Mouse (Mus musculus) midbrain, embryonic 13.5 days (tissue): ENCODE results near the gene Slc8a2. TPM values are rescaled to one million over a fixed set of nuclear protein-coding genes. Genes with fewer than 3 reads are reported as not detected.

Experiments
- ATAC-seq: fragments of 200-750 bp; cut with Nextera tagmentation; 2 replicates; pipeline ENCODE4 v1.8.0; 2017; ENCODE audit warnings: mild to moderate bottlenecking, moderate TSS enrichment, moderate library complexity
- H3K27ac ChIP-seq: fragments of 300-500 bp; sonication (generic); 2 replicates; pipeline ENCODE4 v1.5.1; 2015; ENCODE audit warnings: inconsistent platforms, mild to moderate bottlenecking, moderate library complexity
- H3K27me3 ChIP-seq: fragments of 300-500 bp; sonication (generic); 2 replicates; pipeline ENCODE4 v1.6.1; 2015; ENCODE audit warnings: mild to moderate bottlenecking, inconsistent platforms
- H3K36me3 ChIP-seq: fragments of 300-500 bp; sonication (generic); 2 replicates; pipeline ENCODE4 v1.6.1; 2015; ENCODE audit warnings: mild to moderate bottlenecking, inconsistent platforms
- H3K4me1 ChIP-seq: fragments of 300-500 bp; sonication (generic); replicated peaks from 2 replicates; pipeline ENCODE4 v1.6.1; 2015; ENCODE audit warnings: inconsistent platforms
- H3K4me2 ChIP-seq: fragments of 300-500 bp; sonication (generic); replicated peaks from 2 replicates; pipeline ENCODE4 v1.6.1; 2015; ENCODE audit warnings: moderate library complexity, mild to moderate bottlenecking, inconsistent platforms
- H3K4me3 ChIP-seq: fragments of 300-500 bp; sonication (generic); replicated peaks from 2 replicates; pipeline ENCODE4 v1.5.1; 2015; ENCODE audit warnings: mild to moderate bottlenecking, inconsistent platforms
- H3K9ac ChIP-seq: fragments of 300-500 bp; sonication (generic); replicated peaks from 2 replicates; pipeline ENCODE4 v1.6.1; 2015; ENCODE audit warnings: mild to moderate bottlenecking, inconsistent platforms
- H3K9me3 ChIP-seq: fragments of 300-500 bp; sonication (generic); 2 replicates; pipeline ENCODE4 v1.6.1; 2016; ENCODE audit warnings: mild to moderate bottlenecking, inconsistent platforms
- WGBS: fragments of 180-500 bp; shearing (Covaris S2); methylation state at CpG from one replicate; pipeline ENCODE4 v1.1.7; 2015; 5-methylcytosine and 5-hydroxymethylcytosine counted together
- polyA plus RNA-seq: library from polyadenylated mRNA; unstranded; fragments of >200 nt; fragmentation: Nextera tagmentation; extraction: Ambion mirVana; gene quantifications from 2 replicates; pipeline ENCODE4 v1.2.1, GENCODE M21; 2015

Slc8a2 gene
- polyA plus RNA-seq: 0.66 and 1.1 TPM in 2 replicates

DNA sequence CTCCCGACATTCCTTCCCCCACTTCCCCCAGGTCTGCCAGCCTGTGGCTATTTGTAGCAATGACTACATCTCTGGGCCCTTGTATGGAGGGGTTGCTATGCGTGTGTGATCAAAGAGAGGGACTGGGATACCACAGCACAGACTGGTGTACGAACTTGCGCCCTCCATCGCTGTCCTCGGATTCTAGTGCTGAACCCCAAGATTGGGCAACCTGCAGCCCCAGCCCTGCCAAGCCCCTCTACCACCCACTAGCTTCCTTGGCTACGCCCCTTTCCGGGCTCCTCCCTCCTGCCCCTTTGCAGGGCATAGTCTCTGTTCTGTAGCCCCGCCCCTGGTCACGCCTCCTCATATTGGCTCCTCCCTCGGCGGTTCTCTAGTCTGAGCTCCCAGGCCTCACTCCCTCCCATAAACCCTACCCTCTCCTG is at the start of gene Slc8a2:
Gene Slc8a2 (plus strand): TSS at position 406 of the 425 bp plus-strand sequence.
- peak within 1 kb of the TSS; percentile 74 for H3K4me2 ChIP-seq
- H3K27me3 ChIP-seq: no peaks in the 10 kb centered on the region
- H3K4me3 ChIP-seq: peak within 1 kb of the TSS; percentile 62
- 2% methylated on average over 12 of the region's 12 CpGs for WGBS
- peaks cover 57% of the 10 kb centered on the region for H3K4me1 ChIP-seq
- H3K27ac ChIP-seq: peak within 1 kb of the TSS; percentile 80
- peaks cover 21% of the 10 kb centered on the region for H3K36me3 ChIP-seq
- no peak; the same call in 1 of the 2 replicates for ATAC-seq
- H3K9me3 ChIP-seq: no peaks in the 10 kb centered on the region
- H3K9ac ChIP-seq: peak within 1 kb of the TSS; percentile 83

DNA sequence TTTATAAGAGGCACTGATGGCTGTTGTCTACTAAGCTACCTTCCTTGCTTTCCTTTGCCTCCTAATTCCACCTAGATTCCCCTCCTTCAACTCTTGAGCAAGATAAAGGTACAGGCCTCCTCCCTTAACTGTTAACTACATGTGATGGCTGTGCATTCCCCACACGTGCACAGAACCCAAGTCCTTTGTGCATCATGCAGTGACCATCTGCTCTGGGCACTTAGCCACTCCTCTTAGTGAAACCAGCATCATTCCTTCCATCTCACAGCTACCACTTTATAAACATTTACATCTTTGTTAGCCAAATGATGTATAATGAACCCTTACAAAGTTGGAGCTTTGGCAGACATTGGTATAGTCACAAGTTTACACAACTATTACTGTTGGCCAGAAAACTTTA is 49.7 kb upstream of the Slc8a2 start:
- ATAC-seq: no peak

DNA sequence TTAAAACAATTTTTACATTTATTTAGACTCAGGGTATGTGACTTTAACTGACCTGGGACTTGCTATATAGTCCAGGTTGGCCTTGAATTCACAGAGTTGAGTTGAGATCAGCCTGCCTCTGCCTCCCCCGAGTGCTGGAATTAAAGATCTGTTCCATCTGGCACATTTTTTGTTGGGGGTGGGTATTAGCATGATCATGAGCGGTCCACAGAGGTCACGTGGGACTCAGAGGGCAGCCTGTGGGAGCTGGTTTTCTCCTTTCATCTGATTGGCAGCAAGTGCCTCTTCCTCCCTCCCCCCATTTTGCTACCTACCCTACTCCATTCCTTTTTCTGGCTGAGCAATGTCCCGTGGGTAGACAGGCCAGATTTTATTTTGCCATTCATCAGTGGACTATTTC is 49.0 kb upstream of the Slc8a2 start:
- H3K9ac ChIP-seq: no peak overlapping the region
- no peak overlapping the region for H3K4me3 ChIP-seq
- no peak overlapping the region for H3K4me2 ChIP-seq
- WGBS: 69% methylated on average over 4 of the region's 4 CpGs
- peaks cover 6% of the 10 kb centered on the region; the same call in 1 of the 2 replicates for H3K27me3 ChIP-seq
- H3K36me3 ChIP-seq: no peaks in the 10 kb centered on the region
- ATAC-seq: no peak
- no peaks in the 10 kb centered on the region for H3K4me1 ChIP-seq
- no peak overlapping the region for H3K27ac ChIP-seq
- H3K9me3 ChIP-seq: no peaks in the 10 kb centered on the region

More for the DNA sequence above, 49.7 kb upstream of the Slc8a2 start:
- Histone ChIP-seq H3K27me3 (peaks cover 6% of the 10 kb centered on the region; the same call in 1 of the 2 replicates), H3K4me1 (no peaks in the 10 kb centered on the region), H3K9ac (no peak overlapping the region), H3K36me3 (no peaks in the 10 kb centered on the region), H3K4me2 (no peak overlapping the region), H3K4me3 (no peak overlapping the region), H3K27ac (no peak overlapping the region), H3K9me3 (no peaks in the 10 kb centered on the region)
- WGBS: 76% methylated on average over 1 of the region's 1 CpGs

- ATAC-seq: no peak
- WGBS: 58% methylated on average over 4 of the region's 4 CpGs
Observed at GRCm38 (mm10) chr7:16083361-16083760, 46.3 kb upstream of the Slc8a2 start.

GRCm38 (mm10) chr7:16087587-16087986 is 42.0 kb upstream of the Slc8a2 start:
- Histone ChIP-seq H3K9me3 (no peaks in the 10 kb centered on the region), H3K27me3 (peaks cover 6% of the 10 kb centered on the region), H3K27ac (no peak overlapping the region), H3K9ac (no peak overlapping the region), H3K4me2 (no peak overlapping the region), H3K4me3 (no peak overlapping the region), H3K36me3 (no peaks in the 10 kb centered on the region), H3K4me1 (no peaks in the 10 kb centered on the region)
- ATAC-seq: no peak
- 83% methylated on average over 2 of the region's 2 CpGs for WGBS

More at GRCm38 (mm10) chr7:16083361-16083760, 46.3 kb upstream of the Slc8a2 start:
- Histone ChIP-seq H3K4me1 (no peaks in the 10 kb centered on the region), H3K9me3 (no peaks in the 10 kb centered on the region), H3K36me3 (no peaks in the 10 kb centered on the region), H3K27ac (no peak overlapping the region), H3K9ac (no peak overlapping the region), H3K27me3 (peaks cover 6% of the 10 kb centered on the region; the same call in 1 of the 2 replicates), H3K4me3 (no peak overlapping the region), H3K4me2 (no peak overlapping the region)

- H3K9me3 ChIP-seq: no peaks in the 10 kb centered on the region
- ATAC-seq: no peak
- H3K27me3 ChIP-seq: peaks cover 11% of the 10 kb centered on the region; the same call in 1 of the 2 replicates
- H3K9ac ChIP-seq: no peak overlapping the region
- H3K4me1 ChIP-seq: peaks cover 11% of the 10 kb centered on the region
- no peak overlapping the region for H3K4me2 ChIP-seq
- H3K4me3 ChIP-seq: no peak overlapping the region
- no peak overlapping the region for H3K27ac ChIP-seq
- WGBS: 76% methylated on average over 3 of the region's 3 CpGs
- no peaks in the 10 kb centered on the region for H3K36me3 ChIP-seq
Observed at GRCm38 (mm10) chr7:16094592-16094991, 35.0 kb upstream of the Slc8a2 start.

- peak within 1 kb of the TSS; percentile 80 for H3K27ac ChIP-seq
- peaks cover 11% of the 10 kb centered on the region; the same call in 1 of the 2 replicates for H3K27me3 ChIP-seq
- H3K36me3 ChIP-seq: peaks cover 25% of the 10 kb centered on the region
- ATAC-seq: peak; percentile 98
- under 1% methylated on average over 68 of the region's 68 CpGs for WGBS
- peak within 1 kb of the TSS; percentile 96 for H3K4me2 ChIP-seq
- H3K4me3 ChIP-seq: peak within 1 kb of the TSS; percentile 96
- peak within 1 kb of the TSS; percentile 100 for H3K9ac ChIP-seq
- no peaks in the 10 kb centered on the region for H3K9me3 ChIP-seq
- peaks cover 47% of the 10 kb centered on the region for H3K4me1 ChIP-seq
Observed at GRCm38 (mm10) chr7:16098021-16099017, 31.3 kb upstream of the Slc8a2 start, which contains the start of gene Napa. Napa (plus strand) TSS chr7:16098458.

GRCm38 (mm10) chr7:16099901-16100300 is 29.7 kb upstream of the Slc8a2 start:
- H3K9ac ChIP-seq: peak overlapping the region; percentile 100
- no peak overlapping the region for H3K27ac ChIP-seq
- peak overlapping the region; percentile 96 for H3K4me3 ChIP-seq
- peaks cover 38% of the 10 kb centered on the region for H3K36me3 ChIP-seq
- WGBS: 89% methylated on average over 4 of the region's 4 CpGs
- ATAC-seq: no peak
- peaks cover 61% of the 10 kb centered on the region for H3K4me1 ChIP-seq
- peaks cover 9% of the 10 kb centered on the region; the same call in 1 of the 2 replicates for H3K27me3 ChIP-seq
- peak overlapping the region; percentile 96 for H3K4me2 ChIP-seq
- H3K9me3 ChIP-seq: no peaks in the 10 kb centered on the region

GRCm38 (mm10) chr7:16101081-16101480 is 28.5 kb upstream of the Slc8a2 start:
- WGBS: 84% methylated on average over 7 of the region's 7 CpGs
- H3K27me3 ChIP-seq: no peaks in the 10 kb centered on the region
- H3K9ac ChIP-seq: 0 out of 2 replicates have a peak overlapping the region, but pooled peaks have one; percentile 4
- H3K4me3 ChIP-seq: no peak overlapping the region
- no peak overlapping the region for H3K27ac ChIP-seq
- peaks cover 48% of the 10 kb centered on the region for H3K36me3 ChIP-seq
- H3K4me2 ChIP-seq: no peak overlapping the region
- no peaks in the 10 kb centered on the region for H3K9me3 ChIP-seq
- ATAC-seq: no peak
- peaks cover 61% of the 10 kb centered on the region for H3K4me1 ChIP-seq

- 78% methylated on average over 15 of the region's 15 CpGs for WGBS
- peak overlapping the region; percentile 4; the same call in 1 of the 2 replicates for H3K9ac ChIP-seq
- no peak overlapping the region for H3K4me3 ChIP-seq
- H3K9me3 ChIP-seq: no peaks in the 10 kb centered on the region
- ATAC-seq: no peak
- H3K27me3 ChIP-seq: no peaks in the 10 kb centered on the region
- no peak overlapping the region for H3K4me2 ChIP-seq
- H3K27ac ChIP-seq: no peak overlapping the region
- peaks cover 61% of the 10 kb centered on the region for H3K4me1 ChIP-seq
- peaks cover 50% of the 10 kb centered on the region for H3K36me3 ChIP-seq
Observed at GRCm38 (mm10) chr7:16101726-16102475, 27.7 kb upstream of the Slc8a2 start.

DNA sequence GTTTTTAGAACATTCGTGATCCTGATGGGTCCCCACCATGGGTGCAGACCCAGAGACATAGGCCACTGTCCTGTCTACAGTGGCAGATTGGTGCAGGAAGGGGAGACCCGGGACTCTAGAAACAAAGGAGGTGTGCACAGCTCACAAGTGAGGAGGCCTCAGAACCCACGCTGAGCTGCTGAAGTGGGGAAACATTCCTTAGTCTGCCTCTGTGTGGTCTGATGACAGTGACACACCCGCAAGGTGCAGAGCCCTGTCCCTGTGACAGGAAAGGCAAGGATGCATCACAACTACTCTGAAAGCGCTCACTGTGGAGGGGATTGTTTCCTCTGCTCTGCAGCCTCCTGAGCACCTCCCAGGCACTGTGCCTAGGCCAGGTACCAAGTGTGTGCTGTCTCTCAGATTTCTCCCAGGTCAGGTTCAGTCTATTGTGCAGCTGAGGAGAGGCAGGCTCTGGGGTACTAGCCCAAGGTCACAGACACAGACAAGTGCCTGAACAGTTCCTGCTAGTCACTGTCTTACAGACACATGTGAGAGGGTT is 26.9 kb upstream of the Slc8a2 start:
- Histone ChIP-seq H3K9me3 (no peaks in the 10 kb centered on the region), H3K4me3 (no peak overlapping the region), H3K27ac (peak overlapping the region; percentile 51), H3K9ac (no peak overlapping the region; the same call in 1 of the 2 replicates), H3K27me3 (no peaks in the 10 kb centered on the region), H3K4me1 (peaks cover 57% of the 10 kb centered on the region), H3K36me3 (peaks cover 57% of the 10 kb centered on the region), H3K4me2 (no peak overlapping the region)
- ATAC-seq: no peak
- WGBS: 93% methylated on average over 5 of the region's 5 CpGs
